Mouse (Mus musculus) C2C12 (cell line): ENCODE data around the gene Tubgcp2.

Source experiments
- CTCF ChIP-seq: IDR thresholded peaks from one replicate; pipeline ENCODE4 v1.5.1; 2011; ENCODE audit not compliant: control insufficient read depth, insufficient read depth, insufficient read length
- MAX ChIP-seq: IDR thresholded peaks from one replicate; pipeline ENCODE4 v1.6.1; 2011; ENCODE audit warnings: mild to moderate bottlenecking, control low read depth
- MYOG ChIP-seq: IDR thresholded peaks from one replicate; pipeline ENCODE4 v1.6.1; 2011; ENCODE audit not compliant: control insufficient read depth, insufficient read length; ENCODE audit errors: extremely low read depth
- USF1 ChIP-seq: IDR thresholded peaks from one replicate; pipeline ENCODE4 v1.6.1; 2011; ENCODE audit warnings: low read depth, mild to moderate bottlenecking, control low read depth, moderate library complexity

DNA sequence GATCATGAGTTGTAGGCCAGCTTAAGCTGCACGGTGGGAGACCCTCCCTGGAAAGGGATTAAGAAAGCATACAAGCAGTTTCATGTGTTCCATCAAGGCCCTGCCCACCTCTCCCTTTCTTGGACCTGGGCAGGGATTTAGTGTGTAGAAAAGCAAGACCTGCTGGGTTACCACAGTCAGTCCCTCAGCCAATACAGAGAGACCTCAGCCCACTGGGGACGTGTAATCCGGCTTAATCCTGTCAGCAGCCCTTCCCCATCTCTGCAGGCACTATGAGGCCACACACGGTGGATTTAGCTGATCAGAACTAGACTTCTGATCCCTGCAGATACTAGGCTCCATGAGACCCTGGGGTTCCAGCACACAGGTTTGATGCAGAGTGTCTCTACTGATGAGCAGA is 23.1 kb upstream of the Tubgcp2 start:
- TF ChIP-seq USF1 (no peak), CTCF (no peak), MYOG (no peak), MAX (no peak)
